Mouse (Mus musculus): Measurements from ENCODE around the gene Lins1. TPM values are rescaled to one million over a fixed set of nuclear protein-coding genes. Genes with fewer than 3 reads are reported as not detected.
A peak's percentile ranks its signal among the peaks of the same experiment; 100 is the strongest.

Gene Lins1
- 21.9 and 22.7 TPM in 2 replicates for polyA plus RNA-seq (2016; fragmentation: Nextera tagmentation; extraction: Ambion mirVana)

GRCm38 (mm10) chr7:66689620-66690360, at the start of gene Lins1:
Lins1 (plus strand) TSS chr7:66689889.
- H3K36me3 ChIP-seq: no peaks in the 10 kb centered on the region
- H3K27ac ChIP-seq: peak within 1 kb of the TSS; percentile 74; the same call in 1 of the 2 replicates
- ATAC-seq (ENCODE audit: low FRiP score, low read depth): peak; percentile 99
- no peaks in the 10 kb centered on the region for H3K9me3 ChIP-seq
- no peaks in the 10 kb centered on the region for H3K27me3 ChIP-seq (replicated peaks)
- 0% methylated on average over 52 of the region's 52 CpGs for WGBS
- peak within 1 kb of the TSS; percentile 87 for H3K9ac ChIP-seq
- H3K4me1 ChIP-seq: peaks cover 11% of the 10 kb centered on the region
- peak within 1 kb of the TSS; percentile 73 for H3K4me3 ChIP-seq
- peak within 1 kb of the TSS; percentile 97 for H3K4me2 ChIP-seq (replicated peaks)

GRCm38 (mm10) chr7:66645736-66646135, 44.0 kb upstream of the Lins1 start:
- Histone ChIP-seq H3K36me3 (peaks cover 14% of the 10 kb centered on the region; the same call in 1 of the 2 replicates), H3K27ac (no peak overlapping the region), H3K27me3 (replicated peaks) (no peaks in the 10 kb centered on the region), H3K4me2 (replicated peaks) (no peak overlapping the region), H3K4me3 (no peak overlapping the region), H3K9me3 (no peaks in the 10 kb centered on the region), H3K9ac (no peak overlapping the region), H3K4me1 (no peaks in the 10 kb centered on the region)
- no peak for ATAC-seq (ENCODE audit: low FRiP score, low read depth)
- WGBS: 96% methylated on average over 2 of the region's 2 CpGs

- no peak overlapping the region for H3K9ac ChIP-seq
- no peak overlapping the region for H3K4me3 ChIP-seq
- ATAC-seq (ENCODE audit: low FRiP score, low read depth): no peak
- no peak overlapping the region for H3K27ac ChIP-seq
- 94% methylated on average over 2 of the region's 2 CpGs for WGBS
- H3K4me1 ChIP-seq: peaks cover 6% of the 10 kb centered on the region
- H3K4me2 ChIP-seq (replicated peaks): no peak overlapping the region
- H3K36me3 ChIP-seq: peaks cover 8% of the 10 kb centered on the region; the same call in 1 of the 2 replicates
- H3K27me3 ChIP-seq (replicated peaks): no peaks in the 10 kb centered on the region
- H3K9me3 ChIP-seq: no peaks in the 10 kb centered on the region
Measured at GRCm38 (mm10) chr7:66649181-66649580, 40.5 kb upstream of the Lins1 start.

GRCm38 (mm10) chr7:66650883-66651282, 38.8 kb upstream of the Lins1 start:
- no peaks in the 10 kb centered on the region for H3K27me3 ChIP-seq (replicated peaks)
- no peak overlapping the region for H3K4me2 ChIP-seq (replicated peaks)
- H3K9ac ChIP-seq: no peak overlapping the region
- no peak for ATAC-seq (ENCODE audit: low FRiP score, low read depth)
- H3K9me3 ChIP-seq: no peaks in the 10 kb centered on the region
- H3K4me1 ChIP-seq: peaks cover 6% of the 10 kb centered on the region
- WGBS: 56% methylated on average over 5 of the region's 5 CpGs
- peaks cover 24% of the 10 kb centered on the region for H3K36me3 ChIP-seq
- H3K4me3 ChIP-seq: no peak overlapping the region
- no peak overlapping the region for H3K27ac ChIP-seq

- 86% methylated on average over 4 of the region's 4 CpGs for WGBS
- Histone ChIP-seq H3K27ac (no peak overlapping the region), H3K9me3 (no peaks in the 10 kb centered on the region), H3K9ac (no peak overlapping the region), H3K27me3 (replicated peaks) (no peaks in the 10 kb centered on the region), H3K36me3 (peaks cover 28% of the 10 kb centered on the region), H3K4me3 (no peak overlapping the region), H3K4me1 (peaks cover 6% of the 10 kb centered on the region), H3K4me2 (replicated peaks) (no peak overlapping the region)
- no peak for ATAC-seq (ENCODE audit: low FRiP score, low read depth)
Measured at GRCm38 (mm10) chr7:66652216-66652615, 37.5 kb upstream of the Lins1 start.

- no peak for ATAC-seq (ENCODE audit: low FRiP score, low read depth)
- H3K36me3 ChIP-seq: peaks cover 33% of the 10 kb centered on the region
Measured at GRCm38 (mm10) chr7:66653596-66653995, 36.1 kb upstream of the Lins1 start.

GRCm38 (mm10) chr7:66655471-66655870, 34.2 kb upstream of the Lins1 start:
- no peak overlapping the region for H3K27ac ChIP-seq
- H3K4me1 ChIP-seq: peaks cover 6% of the 10 kb centered on the region
- no peak for ATAC-seq (ENCODE audit: low FRiP score, low read depth)
- H3K27me3 ChIP-seq (replicated peaks): no peaks in the 10 kb centered on the region
- no peak overlapping the region for H3K4me3 ChIP-seq
- peaks cover 50% of the 10 kb centered on the region for H3K36me3 ChIP-seq
- H3K4me2 ChIP-seq (replicated peaks): no peak overlapping the region
- no peaks in the 10 kb centered on the region for H3K9me3 ChIP-seq
- WGBS: 89% methylated on average over 9 of the region's 9 CpGs
- no peak overlapping the region for H3K9ac ChIP-seq

More at GRCm38 (mm10) chr7:66653596-66653995, 36.1 kb upstream of the Lins1 start:
- no peaks in the 10 kb centered on the region for H3K27me3 ChIP-seq (replicated peaks)
- WGBS: 94% methylated on average over 9 of the region's 9 CpGs
- H3K9ac ChIP-seq: no peak overlapping the region
- H3K4me1 ChIP-seq: peaks cover 6% of the 10 kb centered on the region
- H3K9me3 ChIP-seq: no peaks in the 10 kb centered on the region
- H3K4me2 ChIP-seq (replicated peaks): no peak overlapping the region
- H3K4me3 ChIP-seq: no peak overlapping the region
- H3K27ac ChIP-seq: no peak overlapping the region

- Histone ChIP-seq H3K27me3 (replicated peaks) (no peaks in the 10 kb centered on the region), H3K4me1 (no peaks in the 10 kb centered on the region)
- 90% methylated on average over 7 of the region's 7 CpGs for whole genome bisulfite sequencing
Measured at GRCm38 (mm10) chr7:66660291-66660690, 29.4 kb upstream of the Lins1 start.

GRCm38 (mm10) chr7:66660972-66661371, 28.7 kb upstream of the Lins1 start:
- H3K4me1 ChIP-seq: no peaks in the 10 kb centered on the region
- H3K9me3 ChIP-seq: no peaks in the 10 kb centered on the region
- no peak overlapping the region for H3K4me2 ChIP-seq (replicated peaks)
- WGBS: 83% methylated on average over 8 of the region's 8 CpGs
- H3K27ac ChIP-seq: no peak overlapping the region
- ATAC-seq (ENCODE audit: low FRiP score, low read depth): no peak
- no peaks in the 10 kb centered on the region for H3K27me3 ChIP-seq (replicated peaks)
- H3K36me3 ChIP-seq: peaks cover 36% of the 10 kb centered on the region
- H3K4me3 ChIP-seq: no peak overlapping the region
- H3K9ac ChIP-seq: no peak overlapping the region

More at GRCm38 (mm10) chr7:66660291-66660690, 29.4 kb upstream of the Lins1 start:
- Histone ChIP-seq H3K9ac (no peak overlapping the region), H3K4me3 (no peak overlapping the region), H3K9me3 (no peaks in the 10 kb centered on the region), H3K27ac (no peak overlapping the region), H3K36me3 (peaks cover 40% of the 10 kb centered on the region), H3K4me2 (replicated peaks) (no peak overlapping the region)
- no peak for ATAC-seq (ENCODE audit: low FRiP score, low read depth)

GRCm38 (mm10) chr7:66661572-66661971, 28.1 kb upstream of the Lins1 start:
- H3K4me1 ChIP-seq: no peaks in the 10 kb centered on the region
- peaks cover 35% of the 10 kb centered on the region for H3K36me3 ChIP-seq
- H3K9me3 ChIP-seq: no peaks in the 10 kb centered on the region
- no peak overlapping the region for H3K4me2 ChIP-seq (replicated peaks)
- no peaks in the 10 kb centered on the region for H3K27me3 ChIP-seq (replicated peaks)
- 24% methylated on average over 8 of the region's 8 CpGs for WGBS
- H3K9ac ChIP-seq: no peak overlapping the region
- H3K4me3 ChIP-seq: no peak overlapping the region
- no peak for ATAC-seq (ENCODE audit: low FRiP score, low read depth)
- H3K27ac ChIP-seq: no peak overlapping the region

- Histone ChIP-seq H3K27me3 (replicated peaks) (no peaks in the 10 kb centered on the region), H3K9ac (no peak overlapping the region), H3K36me3 (peaks cover 27% of the 10 kb centered on the region), H3K27ac (no peak overlapping the region), H3K4me1 (no peaks in the 10 kb centered on the region), H3K9me3 (peaks cover 4% of the 10 kb centered on the region; the same call in 1 of the 2 replicates), H3K4me3 (no peak overlapping the region), H3K4me2 (replicated peaks) (no peak overlapping the region)
- no peak for ATAC-seq (ENCODE audit: low FRiP score, low read depth)
- 90% methylated on average over 3 of the region's 3 CpGs for WGBS
Measured at GRCm38 (mm10) chr7:66663548-66663947, 26.1 kb upstream of the Lins1 start.

GRCm38 (mm10) chr7:66667064-66667463, 22.6 kb upstream of the Lins1 start:
- ATAC-seq (ENCODE audit: low FRiP score, low read depth): no peak
- H3K9me3 ChIP-seq: peaks cover 12% of the 10 kb centered on the region; the same call in 1 of the 2 replicates
- no peak overlapping the region for H3K27ac ChIP-seq
- no peak overlapping the region for H3K4me3 ChIP-seq
- H3K27me3 ChIP-seq (replicated peaks): no peaks in the 10 kb centered on the region
- peaks cover 35% of the 10 kb centered on the region for H3K36me3 ChIP-seq
- H3K4me2 ChIP-seq (replicated peaks): no peak overlapping the region
- no peak overlapping the region for H3K9ac ChIP-seq
- no peaks in the 10 kb centered on the region for H3K4me1 ChIP-seq

- WGBS: 93% methylated on average over 2 of the region's 2 CpGs
- Histone ChIP-seq H3K4me1 (no peaks in the 10 kb centered on the region), H3K9me3 (0 out of 2 replicates have a peak, but pooled peaks cover 3% of the 10 kb centered on the region), H3K4me2 (replicated peaks) (no peak overlapping the region), H3K4me3 (no peak overlapping the region), H3K27ac (no peak overlapping the region), H3K36me3 (peaks cover 87% of the 10 kb centered on the region), H3K9ac (no peak overlapping the region), H3K27me3 (replicated peaks) (no peaks in the 10 kb centered on the region)
- no peak for ATAC-seq (ENCODE audit: low FRiP score, low read depth)
Measured at GRCm38 (mm10) chr7:66675800-66676199, 13.9 kb upstream of the Lins1 start.

Measured in neural tube, embryonic 12.5 days (tissue).